Mouse (Mus musculus) mature B cell (primary cell): ENCODE measurements at regions not wholly inside any gene's neighbourhood (a gene's known extent, or its start where the extent isn't known, plus 50 kb on each side); places are given as distances from the start of the nearest gene placed in this dataset.

Source experiments
- in situ Hi-C: fragments of 300-500 bp; cut with MboI; formaldehyde crosslinking; loops from 2 replicates; pipeline ENCODE4 v1.14.3; 2019

- in situ Hi-C loops: no loop called here
Measured at GRCm38 (mm10) chr1:184462481-184463124, 269.8 kb downstream of the Hlx start.

- in situ Hi-C loops: no loop called here
Measured at GRCm38 (mm10) chr1:184461411-184461810, 271.0 kb downstream of the Hlx start.

GRCm38 (mm10) chr1:184456727-184457126, 275.7 kb downstream of the Hlx start:
- in situ Hi-C loops: no loop called here

GRCm38 (mm10) chr1:184454381-184454780, 278.0 kb downstream of the Hlx start:
- in situ Hi-C loops: no loop called here

- in situ Hi-C loops: no loop called here
Measured at GRCm38 (mm10) chr1:184453673-184454072, 278.7 kb downstream of the Hlx start.

- in situ Hi-C loops: no loop called here
Measured at GRCm38 (mm10) chr1:184453061-184453460, 279.4 kb downstream of the Hlx start.

GRCm38 (mm10) chr1:184451686-184452085, 280.7 kb downstream of the Hlx start:
- in situ Hi-C loops: no loop called here

GRCm38 (mm10) chr1:184449007-184449406, 283.4 kb downstream of the Hlx start:
- in situ Hi-C loops: loop anchor here (10.0 kb wide), 1 partner anchor 286 kb away; the partner anchor contains the start of gene Hlx

- in situ Hi-C loops: loop anchor here (10.0 kb wide), 1 partner anchor 287 kb away; the partner anchor contains the start of gene Hlx
Measured at GRCm38 (mm10) chr1:184447911-184448310, 284.5 kb downstream of the Hlx start.

GRCm38 (mm10) chr1:184447161-184447667, 285.2 kb downstream of the Hlx start:
- in situ Hi-C loops: loop anchor here (10.0 kb wide), 1 partner anchor 288 kb away; the partner anchor contains the start of gene Hlx

GRCm38 (mm10) chr1:184444189-184444588, 288.2 kb downstream of the Hlx start:
- in situ Hi-C loops: loop anchor here (10.0 kb wide), 1 partner anchor 291 kb away; the partner anchor contains the start of gene Hlx

- in situ Hi-C loops: loop anchor here (10.0 kb wide), 1 partner anchor 292 kb away; the partner anchor contains the start of gene Hlx
Measured at GRCm38 (mm10) chr1:184442701-184443100, 289.7 kb downstream of the Hlx start.

- in situ Hi-C loops: loop anchor here (10.0 kb wide), 1 partner anchor 294 kb away; the partner anchor contains the start of gene Hlx
Measured at GRCm38 (mm10) chr1:184441005-184441557, 291.3 kb downstream of the Hlx start.

GRCm38 (mm10) chr1:184439506-184439905, 292.9 kb downstream of the Hlx start:
- in situ Hi-C loops: no loop called here

- in situ Hi-C loops: no loop called here
Measured at GRCm38 (mm10) chr1:184436387-184436786, 296.0 kb downstream of the Hlx start.

GRCm38 (mm10) chr1:184428612-184429011, 303.8 kb downstream of the Hlx start:
- in situ Hi-C loops: no loop called here

GRCm38 (mm10) chr1:184428035-184428434, 304.4 kb downstream of the Hlx start:
- in situ Hi-C loops: no loop called here

GRCm38 (mm10) chr1:184425694-184426093, 306.7 kb downstream of the Hlx start:
- in situ Hi-C loops: no loop called here

- in situ Hi-C loops: no loop called here
Measured at GRCm38 (mm10) chr1:184424035-184424434, 308.4 kb downstream of the Hlx start.

- in situ Hi-C loops: no loop called here
Measured at GRCm38 (mm10) chr1:184412596-184412995, 319.8 kb downstream of the Hlx start.

GRCm38 (mm10) chr1:184411066-184411465, 321.4 kb downstream of the Hlx start:
- in situ Hi-C loops: no loop called here

GRCm38 (mm10) chr1:184409986-184410385, 322.4 kb downstream of the Hlx start:
- in situ Hi-C loops: no loop called here

- in situ Hi-C loops: no loop called here
Measured at GRCm38 (mm10) chr1:184402985-184403384, 329.4 kb downstream of the Hlx start.
